Mouse (Mus musculus) limb, embryonic 14.5 days (tissue): Measurements from ENCODE around the gene Git2. TPM values are rescaled to one million over a fixed set of nuclear protein-coding genes. Genes with fewer than 3 reads are reported as not detected.

Source experiments
- ATAC-seq: fragments of 200-750 bp; cut with Nextera tagmentation; 2 replicates; pipeline ENCODE4 v1.8.0; 2017; ENCODE audit warnings: low read depth, moderate number of reproducible peaks, moderate TSS enrichment; ENCODE audit not compliant: low FRiP score
- DNase-seq: peaks from one replicate; pipeline ENCODE4 v3.0.0-alpha.2; 2015; ENCODE audit warnings: low spot score
- H3K27ac ChIP-seq: fragments of 300-500 bp; sonication (generic); replicated peaks from 2 replicates; pipeline ENCODE4 v1.5.1; 2014; ENCODE audit warnings: low read depth, mild to moderate bottlenecking, low read length, moderate library complexity, mixed read lengths
- H3K27me3 ChIP-seq: fragments of 300-500 bp; sonication (generic); 2 replicates; pipeline ENCODE4 v1.6.1; 2014; ENCODE audit warnings: low read length, mixed read lengths; ENCODE audit not compliant: control insufficient read depth, insufficient read depth
- H3K36me3 ChIP-seq: fragments of 300-500 bp; sonication (generic); 2 replicates; pipeline ENCODE4 v1.6.1; 2014; ENCODE audit warnings: mild to moderate bottlenecking, low read length, moderate library complexity, mixed read lengths; ENCODE audit not compliant: control insufficient read depth, insufficient read depth
- H3K4me1 ChIP-seq: fragments of 300-500 bp; sonication (generic); 2 replicates; pipeline ENCODE4 v1.6.1; 2014; ENCODE audit warnings: antibody characterized with exemption, low read length, mixed read lengths; ENCODE audit not compliant: control insufficient read depth, insufficient read depth
- H3K4me2 ChIP-seq: fragments of 300-500 bp; sonication (generic); replicated peaks from 2 replicates; pipeline ENCODE4 v1.6.1; 2014; ENCODE audit warnings: low read depth, mild to moderate bottlenecking, low read length, moderate library complexity; ENCODE audit not compliant: severe bottlenecking
- H3K4me3 ChIP-seq: fragments of 300-500 bp; sonication (generic); replicated peaks from 2 replicates; pipeline ENCODE4 v1.5.1; 2014; ENCODE audit warnings: low read length
- H3K9ac ChIP-seq: fragments of 300-500 bp; sonication (generic); 2 replicates; pipeline ENCODE4 v1.6.1; 2014; ENCODE audit warnings: mild to moderate bottlenecking, low read depth, low read length, moderate library complexity; ENCODE audit not compliant: severe bottlenecking
- H3K9me3 ChIP-seq: fragments of 300-500 bp; sonication (generic); 2 replicates; pipeline ENCODE4 v1.6.1; 2016; ENCODE audit warnings: low read length; ENCODE audit not compliant: control insufficient read depth
- POLR2A ChIP-seq: fragments of 200-500 bp; IDR thresholded peaks from 2 replicates; pipeline ENCODE4 v1.8.0; 2012; ENCODE audit warnings: inconsistent platforms, mild to moderate bottlenecking, moderate library complexity, borderline replicate concordance; ENCODE audit not compliant: insufficient read depth, insufficient read length; ENCODE audit errors: extremely low read depth
- WGBS: fragments of 180-500 bp; shearing (Covaris S2); extraction: QIAGEN DNeasy Blood & Tissue Kit; methylation state at CpG from one replicate; pipeline ENCODE4 v1.1.7; 2014; 5-methylcytosine and 5-hydroxymethylcytosine counted together
- polyA plus RNA-seq, 2 experiments: library from polyadenylated mRNA; depleted of rRNA in 1 of 2; stranded (reverse) in 1 of 2; unstranded in 1 of 2; fragments of >200 nt; fragmentation: Nextera tagmentation in 1 of 2; extraction: Ambion mirVana in 1 of 2; gene quantifications; 2 replicates each; pipeline versions ENCODE4 v1.2.1 to v1.2.3; 2012 to 2014

Gene Git2
- polyA plus RNA-seq, 2 experiments = 41.6 to 64.2 TPM

GRCm38 (mm10) chr5:114752397-114752796 is 22.9 kb downstream of the Git2 start:
- Histone ChIP-seq H3K9me3 (no peaks in the 10 kb centered on the region), H3K27me3 (no peaks in the 10 kb centered on the region), H3K9ac (no peak overlapping the region), H3K4me2 (no peak overlapping the region), H3K36me3 (peaks cover 88% of the 10 kb centered on the region), H3K4me3 (no peak overlapping the region), H3K4me1 (no peaks in the 10 kb centered on the region), H3K27ac (no peak overlapping the region)
- no peak for TF ChIP-seq POLR2A
- DNase-seq = no peak
- ATAC-seq = no peak
- 91% methylated on average over 10 of the region's 10 CpGs for WGBS

- DNase-seq (no peak), ATAC-seq (no peak)
- H3K4me1 ChIP-seq = no peaks in the 10 kb centered on the region
- peaks cover 86% of the 10 kb centered on the region for H3K36me3 ChIP-seq
- TF ChIP-seq POLR2A = no peak
- no peak overlapping the region for H3K9ac ChIP-seq
- no peak overlapping the region for H3K4me3 ChIP-seq
- H3K27ac ChIP-seq = no peak overlapping the region
- 83% methylated on average over 10 of the region's 10 CpGs for WGBS
- H3K4me2 ChIP-seq = no peak overlapping the region
- H3K27me3 ChIP-seq = no peaks in the 10 kb centered on the region
- H3K9me3 ChIP-seq = no peaks in the 10 kb centered on the region
Measured at GRCm38 (mm10) chr5:114750325-114750724, 25.0 kb downstream of the Git2 start.

- no peak overlapping the region for H3K9ac ChIP-seq
- H3K9me3 ChIP-seq = no peaks in the 10 kb centered on the region
- H3K4me1 ChIP-seq = no peaks in the 10 kb centered on the region
- no peaks in the 10 kb centered on the region for H3K27me3 ChIP-seq
- ATAC-seq (no peak), DNase-seq (no peak)
- H3K4me2 ChIP-seq = no peak overlapping the region
- peaks cover 87% of the 10 kb centered on the region for H3K36me3 ChIP-seq
- no peak overlapping the region for H3K27ac ChIP-seq
- 89% methylated on average over 5 of the region's 5 CpGs for WGBS
- no peak overlapping the region for H3K4me3 ChIP-seq
- TF ChIP-seq POLR2A = no peak
Measured at GRCm38 (mm10) chr5:114747521-114747920, 27.8 kb downstream of the Git2 start.

- TF ChIP-seq POLR2A = no peak
- no peaks in the 10 kb centered on the region for H3K9me3 ChIP-seq
- no peak overlapping the region for H3K4me2 ChIP-seq
- H3K36me3 ChIP-seq = peaks cover 87% of the 10 kb centered on the region
- no peak overlapping the region for H3K4me3 ChIP-seq
- no peaks in the 10 kb centered on the region for H3K4me1 ChIP-seq
- H3K27me3 ChIP-seq = no peaks in the 10 kb centered on the region
- no peak overlapping the region for H3K9ac ChIP-seq
- ATAC-seq (no peak), DNase-seq (no peak)
- H3K27ac ChIP-seq = no peak overlapping the region
- 92% methylated on average over 4 of the region's 4 CpGs for WGBS
Measured at GRCm38 (mm10) chr5:114746886-114747285, 28.4 kb downstream of the Git2 start.

GRCm38 (mm10) chr5:114745581-114745980 is 29.7 kb downstream of the Git2 start:
- H3K9me3 ChIP-seq = no peaks in the 10 kb centered on the region
- TF ChIP-seq POLR2A = no peak
- DNase-seq (no peak), ATAC-seq (no peak)
- no peak overlapping the region for H3K4me3 ChIP-seq
- H3K27ac ChIP-seq = no peak overlapping the region
- H3K9ac ChIP-seq = no peak overlapping the region
- H3K36me3 ChIP-seq = peaks cover 84% of the 10 kb centered on the region
- no peaks in the 10 kb centered on the region for H3K27me3 ChIP-seq
- WGBS = 84% methylated on average over 5 of the region's 5 CpGs
- no peak overlapping the region for H3K4me2 ChIP-seq
- H3K4me1 ChIP-seq = no peaks in the 10 kb centered on the region

- no peak overlapping the region for H3K4me3 ChIP-seq
- peaks cover 85% of the 10 kb centered on the region for H3K36me3 ChIP-seq
- TF ChIP-seq POLR2A = no peak
- no peak for ATAC-seq
- no peak overlapping the region for H3K4me2 ChIP-seq
- H3K27ac ChIP-seq = no peak overlapping the region
- H3K27me3 ChIP-seq = no peaks in the 10 kb centered on the region
- 93% methylated on average over 8 of the region's 8 CpGs for WGBS
- no peak for DNase-seq
- no peak overlapping the region for H3K9ac ChIP-seq
- H3K9me3 ChIP-seq = no peaks in the 10 kb centered on the region
- H3K4me1 ChIP-seq = no peaks in the 10 kb centered on the region
Measured at GRCm38 (mm10) chr5:114743697-114744090, 31.6 kb downstream of the Git2 start.
